Mouse (Mus musculus): ENCODE data around the gene Ceacam9. TPM values are rescaled to one million over a fixed set of nuclear protein-coding genes. Genes with fewer than 3 reads are reported as not detected.

Gene Ceacam9
- polyA plus RNA-seq, 1 experiment from 2014 or later: not detected

- Histone ChIP-seq H3K4me2 (replicated peaks; ENCODE audit: low read depth) (no peak overlapping the region), H3K27me3 (ENCODE audit: control insufficient read depth, insufficient read depth, low read length) (no peaks in the 10 kb centered on the region), H3K36me3 (ENCODE audit: control insufficient read depth, insufficient read depth, low read length) (no peaks in the 10 kb centered on the region), H3K4me1 (replicated peaks; ENCODE audit: control insufficient read depth, insufficient read depth) (no peaks in the 10 kb centered on the region), H3K9ac (ENCODE audit: low read length) (no peak overlapping the region), H3K4me3 (ENCODE audit: low read depth, low read length) (no peak overlapping the region), H3K9me3 (ENCODE audit: control insufficient read depth, low read length) (no peaks in the 10 kb centered on the region), H3K27ac (replicated peaks) (no peak overlapping the region)
- TF ChIP-seq CTCF (IDR thresholded peaks at IDR 0.05; ENCODE audit: low read depth): peak; percentile 59
- no peak for TF ChIP-seq EP300 (optimal IDR thresholded peaks at IDR 0.05)
- ATAC-seq (ENCODE audit: low FRiP score, low TSS enrichment) (no peak), DNase-seq (ENCODE audit: low spot score) (no peak)
- WGBS: 33% methylated on average over 3 of the region's 3 CpGs
Measured at GRCm38 (mm10) chr7:16695025-16695424, 26.7 kb upstream of the Ceacam9 start.

- Histone ChIP-seq H3K4me3 (ENCODE audit: low read depth, low read length) (no peak overlapping the region), H3K4me2 (replicated peaks; ENCODE audit: low read depth) (no peak overlapping the region), H3K9ac (ENCODE audit: low read length) (no peak overlapping the region), H3K36me3 (ENCODE audit: control insufficient read depth, insufficient read depth, low read length) (no peaks in the 10 kb centered on the region), H3K27ac (replicated peaks) (no peak overlapping the region), H3K9me3 (ENCODE audit: control insufficient read depth, low read length) (no peaks in the 10 kb centered on the region), H3K4me1 (replicated peaks; ENCODE audit: control insufficient read depth, insufficient read depth) (no peaks in the 10 kb centered on the region), H3K27me3 (ENCODE audit: control insufficient read depth, insufficient read depth, low read length) (no peaks in the 10 kb centered on the region)
- no peak for DNase-seq (ENCODE audit: low spot score)
- TF ChIP-seq EP300 (optimal IDR thresholded peaks at IDR 0.05) (no peak), CTCF (IDR thresholded peaks at IDR 0.05; ENCODE audit: low read depth) (peak; percentile 66)
- ATAC-seq (ENCODE audit: low FRiP score, low TSS enrichment): no peak; the same call in 1 of the 2 replicates
- 35% methylated on average over 2 of the region's 2 CpGs for WGBS
Measured at GRCm38 (mm10) chr7:16699042-16699441, 22.7 kb upstream of the Ceacam9 start.

- 52% methylated on average over 5 of the region's 5 CpGs for WGBS
- Histone ChIP-seq H3K4me2 (replicated peaks; ENCODE audit: low read depth) (no peak overlapping the region), H3K4me1 (replicated peaks; ENCODE audit: control insufficient read depth, insufficient read depth) (no peaks in the 10 kb centered on the region), H3K9me3 (ENCODE audit: control insufficient read depth, low read length) (no peaks in the 10 kb centered on the region), H3K9ac (ENCODE audit: low read length) (no peak overlapping the region), H3K27ac (replicated peaks) (no peak overlapping the region), H3K27me3 (ENCODE audit: control insufficient read depth, insufficient read depth, low read length) (no peaks in the 10 kb centered on the region), H3K4me3 (ENCODE audit: low read depth, low read length) (no peak overlapping the region), H3K36me3 (ENCODE audit: control insufficient read depth, insufficient read depth, low read length) (no peaks in the 10 kb centered on the region)
- DNase-seq (ENCODE audit: low spot score): no peak
- TF ChIP-seq EP300 (optimal IDR thresholded peaks at IDR 0.05) (no peak), CTCF (IDR thresholded peaks at IDR 0.05; ENCODE audit: low read depth) (no peak)
- ATAC-seq (ENCODE audit: low FRiP score, low TSS enrichment): no peak
Measured at GRCm38 (mm10) chr7:16700583-16700982, 21.1 kb upstream of the Ceacam9 start.

- Histone ChIP-seq H3K36me3 (ENCODE audit: control insufficient read depth, insufficient read depth, low read length) (no peaks in the 10 kb centered on the region), H3K27ac (replicated peaks) (no peak overlapping the region), H3K4me2 (replicated peaks; ENCODE audit: low read depth) (no peak overlapping the region), H3K27me3 (ENCODE audit: control insufficient read depth, insufficient read depth, low read length) (no peaks in the 10 kb centered on the region), H3K4me1 (replicated peaks; ENCODE audit: control insufficient read depth, insufficient read depth) (no peaks in the 10 kb centered on the region), H3K9me3 (ENCODE audit: control insufficient read depth, low read length) (no peaks in the 10 kb centered on the region), H3K9ac (ENCODE audit: low read length) (no peak overlapping the region), H3K4me3 (ENCODE audit: low read depth, low read length) (no peak overlapping the region)
- no peak for ATAC-seq (ENCODE audit: low FRiP score, low TSS enrichment)
- no peak for DNase-seq (ENCODE audit: low spot score)
- TF ChIP-seq CTCF (IDR thresholded peaks at IDR 0.05; ENCODE audit: low read depth): no peak
- TF ChIP-seq EP300 (optimal IDR thresholded peaks at IDR 0.05): no peak
- WGBS: 27% methylated on average over 9 of the region's 9 CpGs
Measured at GRCm38 (mm10) chr7:16706385-16706784, 15.3 kb upstream of the Ceacam9 start.

- Histone ChIP-seq H3K27ac (replicated peaks) (no peak overlapping the region), H3K9me3 (ENCODE audit: control insufficient read depth, low read length) (no peaks in the 10 kb centered on the region), H3K36me3 (ENCODE audit: control insufficient read depth, insufficient read depth, low read length) (no peaks in the 10 kb centered on the region), H3K4me2 (replicated peaks; ENCODE audit: low read depth) (no peak overlapping the region), H3K27me3 (ENCODE audit: control insufficient read depth, insufficient read depth, low read length) (no peaks in the 10 kb centered on the region), H3K4me3 (ENCODE audit: low read depth, low read length) (no peak overlapping the region), H3K4me1 (replicated peaks; ENCODE audit: control insufficient read depth, insufficient read depth) (no peaks in the 10 kb centered on the region), H3K9ac (ENCODE audit: low read length) (no peak overlapping the region)
- ATAC-seq (ENCODE audit: low FRiP score, low TSS enrichment): no peak
- WGBS: 19% methylated on average over 9 of the region's 9 CpGs
- DNase-seq (ENCODE audit: low spot score): no peak
- TF ChIP-seq CTCF (IDR thresholded peaks at IDR 0.05; ENCODE audit: low read depth) (no peak), EP300 (optimal IDR thresholded peaks at IDR 0.05) (no peak)
Measured at GRCm38 (mm10) chr7:16708244-16708643, 13.5 kb upstream of the Ceacam9 start.

GRCm38 (mm10) chr7:16710604-16711003 lies 11.1 kb upstream of the Ceacam9 start:
- Histone ChIP-seq H3K4me1 (replicated peaks; ENCODE audit: control insufficient read depth, insufficient read depth) (no peaks in the 10 kb centered on the region), H3K9me3 (ENCODE audit: control insufficient read depth, low read length) (no peaks in the 10 kb centered on the region), H3K27ac (replicated peaks) (no peak overlapping the region), H3K36me3 (ENCODE audit: control insufficient read depth, insufficient read depth, low read length) (no peaks in the 10 kb centered on the region), H3K27me3 (ENCODE audit: control insufficient read depth, insufficient read depth, low read length) (no peaks in the 10 kb centered on the region), H3K4me3 (ENCODE audit: low read depth, low read length) (no peak overlapping the region), H3K4me2 (replicated peaks; ENCODE audit: low read depth) (no peak overlapping the region), H3K9ac (ENCODE audit: low read length) (no peak overlapping the region)
- no peak for ATAC-seq (ENCODE audit: low FRiP score, low TSS enrichment)
- WGBS: 75% methylated on average over 5 of the region's 5 CpGs
- TF ChIP-seq EP300 (optimal IDR thresholded peaks at IDR 0.05) (no peak), CTCF (IDR thresholded peaks at IDR 0.05; ENCODE audit: low read depth) (peak; percentile 55)
- DNase-seq (ENCODE audit: low spot score): no peak
